Mouse (Mus musculus): ENCODE results near the gene Pgm5.

Pgm5 gene

GRCm38 (mm10) chr19:24865436-24865835 is 3.8 kb upstream of the Pgm5 start:
- no peak for DNase-seq

GRCm38 (mm10) chr19:24861276-24861611 is 411 bp downstream of the Pgm5 start:
- DNase-seq, result no peak

- DNase-seq, result no peak
Observed at GRCm38 (mm10) chr19:24851456-24852315, 10.0 kb downstream of the Pgm5 start.

- no peak for DNase-seq
Observed at GRCm38 (mm10) chr19:24848844-24849243, 12.8 kb downstream of the Pgm5 start.

GRCm38 (mm10) chr19:24848345-24848744 is 13.3 kb downstream of the Pgm5 start:
- DNase-seq, result no peak

- DNase-seq, result no peak
Observed at GRCm38 (mm10) chr19:24845007-24845546, 16.6 kb downstream of the Pgm5 start.

GRCm38 (mm10) chr19:24842080-24842479 is 19.6 kb downstream of the Pgm5 start:
- no peak for DNase-seq

- DNase-seq, result peak; percentile 14 to 29
Observed at GRCm38 (mm10) chr19:24824517-24824916, 37.1 kb downstream of the Pgm5 start.

- no peak for DNase-seq
Observed at GRCm38 (mm10) chr19:24815661-24816221, 45.9 kb downstream of the Pgm5 start.

GRCm38 (mm10) chr19:24812861-24813293 is 48.8 kb downstream of the Pgm5 start:
- DNase-seq, result no peak

- DNase-seq, result no peak
Observed at GRCm38 (mm10) chr19:24812106-24812810, 49.4 kb downstream of the Pgm5 start.

GRCm38 (mm10) chr19:24811451-24811850 is 50.2 kb downstream of the Pgm5 start:
- no peak for DNase-seq

- no peak for DNase-seq
Observed at GRCm38 (mm10) chr19:24806013-24806412, 55.6 kb downstream of the Pgm5 start.

- no peak for DNase-seq
Observed at GRCm38 (mm10) chr19:24797606-24798005, 64.0 kb downstream of the Pgm5 start.

- no peak for DNase-seq
Observed at GRCm38 (mm10) chr19:24794350-24794749, 67.3 kb downstream of the Pgm5 start.

- DNase-seq, result no peak
Observed at GRCm38 (mm10) chr19:24793545-24794139, 68.0 kb downstream of the Pgm5 start.

GRCm38 (mm10) chr19:24792876-24793275 is 68.8 kb downstream of the Pgm5 start:
- DNase-seq, result no peak

- no peak for DNase-seq
Observed at GRCm38 (mm10) chr19:24785898-24786297, 75.8 kb downstream of the Pgm5 start.

GRCm38 (mm10) chr19:24785056-24785675 is 76.5 kb downstream of the Pgm5 start:
- no peak for DNase-seq

GRCm38 (mm10) chr19:24783736-24784135 is 77.9 kb downstream of the Pgm5 start:
- DNase-seq, result no peak

- DNase-seq, result no peak
Observed at GRCm38 (mm10) chr19:24779996-24780395, 81.7 kb downstream of the Pgm5 start.

GRCm38 (mm10) chr19:24770345-24770744 is 91.3 kb downstream of the Pgm5 start:
- DNase-seq, result no peak

- no peak for DNase-seq
Observed at GRCm38 (mm10) chr19:24767401-24767800, 94.3 kb downstream of the Pgm5 start.

All from B cell, adult 2 months (primary cell).